Mouse (Mus musculus) midbrain, embryonic 16.5 days (tissue): ENCODE measurements around the gene Apc2. TPM values are rescaled to one million over a fixed set of nuclear protein-coding genes. Genes with fewer than 3 reads are reported as not detected.

Experiments
- ATAC-seq: fragments of 200-750 bp; cut with Nextera tagmentation; 2 replicates; pipeline ENCODE4 v1.8.0; 2017; ENCODE audit warnings: moderate TSS enrichment
- H3K27ac ChIP-seq: fragments of 300-500 bp; sonication (generic); 2 replicates; pipeline ENCODE4 v1.5.1; 2014; ENCODE audit warnings: mild to moderate bottlenecking, low read length, mixed read lengths
- H3K27me3 ChIP-seq: fragments of 300-500 bp; sonication (generic); 2 replicates; pipeline ENCODE4 v1.6.1; 2014; ENCODE audit warnings: low read depth, low read length, mixed read lengths; ENCODE audit not compliant: control insufficient read depth, insufficient read depth
- H3K36me3 ChIP-seq: fragments of 300-500 bp; sonication (generic); 2 replicates; pipeline ENCODE4 v1.6.1; 2014; ENCODE audit warnings: mild to moderate bottlenecking, low read length, moderate library complexity, mixed read lengths; ENCODE audit not compliant: control insufficient read depth, insufficient read depth
- H3K4me1 ChIP-seq: fragments of 300-500 bp; sonication (generic); 2 replicates; pipeline ENCODE4 v1.6.1; 2014; ENCODE audit warnings: mild to moderate bottlenecking, low read length, mixed read lengths; ENCODE audit not compliant: control insufficient read depth, insufficient read depth
- H3K4me2 ChIP-seq: fragments of 300-500 bp; sonication (generic); 2 replicates; pipeline ENCODE4 v1.6.1; 2014; ENCODE audit warnings: mild to moderate bottlenecking, low read length, mixed read lengths
- H3K4me3 ChIP-seq: fragments of 300-500 bp; sonication (generic); 2 replicates; pipeline ENCODE4 v1.5.1; 2014; ENCODE audit warnings: low read depth, mild to moderate bottlenecking, low read length, moderate library complexity, mixed read lengths
- H3K9ac ChIP-seq: fragments of 300-500 bp; sonication (generic); 2 replicates; pipeline ENCODE4 v1.6.1; 2014; ENCODE audit warnings: low read depth, low read length, mixed read lengths
- H3K9me3 ChIP-seq: fragments of 300-500 bp; sonication (generic); replicated peaks from 2 replicates; pipeline ENCODE4 v1.6.1; 2014; ENCODE audit warnings: mild to moderate bottlenecking, low read length, mixed read lengths; ENCODE audit not compliant: control insufficient read depth, poor library complexity, severe bottlenecking
- WGBS: fragments of 180-500 bp; shearing (Covaris S2); extraction: QIAGEN DNeasy Blood & Tissue Kit; methylation state at CpG from one replicate; pipeline ENCODE4 v1.1.7; 2014; 5-methylcytosine and 5-hydroxymethylcytosine counted together
- polyA plus RNA-seq: library from polyadenylated mRNA; unstranded; fragments of >200 nt; fragmentation: Nextera tagmentation; extraction: Ambion mirVana; gene quantifications from 2 replicates; pipeline ENCODE4 v1.2.1, GENCODE M21; 2015

Apc2 gene
- polyA plus RNA-seq, 1 experiment from 2014 or later = 172 TPM

DNA sequence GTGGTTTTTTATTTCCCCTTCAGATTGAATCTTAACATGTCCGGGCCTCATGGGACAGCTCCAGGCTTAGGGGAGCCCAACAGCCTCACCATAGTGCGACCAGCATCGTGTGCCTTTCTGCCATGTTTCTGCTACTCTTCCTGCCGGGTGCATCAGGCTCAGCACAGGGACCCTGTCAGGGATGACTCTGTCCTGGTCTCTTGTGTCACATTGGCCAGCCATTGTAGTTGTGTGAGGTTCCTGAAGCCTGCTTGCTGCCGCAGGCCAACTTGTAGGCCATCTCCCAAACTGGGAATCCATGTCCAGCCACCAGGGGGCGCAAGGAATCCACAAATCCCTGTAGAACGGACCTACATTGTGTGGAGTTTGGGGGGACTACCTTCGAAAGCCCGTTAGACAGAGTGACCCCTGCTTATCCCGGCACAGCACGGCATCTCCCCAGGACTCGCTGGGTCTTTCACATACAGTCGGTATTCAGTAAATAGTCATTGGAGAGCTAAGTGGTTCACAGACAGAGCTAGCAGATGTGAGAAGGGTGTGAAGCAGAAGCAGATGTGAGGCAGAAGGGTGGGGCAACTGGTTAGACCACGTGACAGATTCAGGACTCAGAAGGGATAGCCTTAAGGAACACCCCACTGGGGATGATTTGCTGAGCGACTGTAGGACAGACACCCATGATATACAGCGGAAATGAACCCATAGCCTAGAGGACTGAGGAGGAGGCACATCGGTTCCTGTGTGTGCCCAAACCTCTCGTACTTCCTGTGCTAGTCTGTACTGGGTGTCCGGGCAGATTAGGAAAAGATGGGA, 44.4 kb downstream of the Apc2 start:
- ATAC-seq = 0 out of 2 replicates have a peak, but pooled peaks have one; percentile 2
- no peaks in the 10 kb centered on the region for H3K36me3 ChIP-seq
- no peaks in the 10 kb centered on the region for H3K9me3 ChIP-seq
- peaks cover 12% of the 10 kb centered on the region for H3K4me1 ChIP-seq
- 0 out of 2 replicates have a peak overlapping the region, but pooled peaks have one; percentile 17 for H3K4me2 ChIP-seq
- no peak overlapping the region for H3K4me3 ChIP-seq
- H3K27me3 ChIP-seq = peaks cover 47% of the 10 kb centered on the region
- 20% methylated on average over 19 of the region's 19 CpGs for WGBS
- H3K27ac ChIP-seq = no peak overlapping the region
- no peak overlapping the region for H3K9ac ChIP-seq

DNA sequence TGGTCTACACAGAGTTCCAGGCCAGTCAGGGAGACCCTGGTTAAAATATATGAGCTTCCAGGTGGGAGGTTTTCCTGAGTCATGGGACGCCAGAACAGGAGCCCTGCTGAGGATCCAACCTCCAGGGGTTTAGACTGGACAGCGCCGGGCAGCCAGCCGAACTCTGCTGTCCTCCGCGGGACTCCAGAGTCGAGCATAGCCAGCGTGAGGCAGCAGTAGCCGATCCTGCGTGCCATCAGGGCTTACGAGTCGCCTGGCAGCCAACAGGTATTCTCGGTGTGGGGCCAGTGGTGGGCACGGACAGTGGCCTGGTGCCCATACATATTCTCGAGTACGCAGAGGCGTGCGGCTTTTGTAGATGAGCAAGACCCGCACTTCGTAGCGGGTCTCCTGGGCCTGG, 45.2 kb downstream of the Apc2 start:
- WGBS = 8% methylated on average over 21 of the region's 21 CpGs

DNA sequence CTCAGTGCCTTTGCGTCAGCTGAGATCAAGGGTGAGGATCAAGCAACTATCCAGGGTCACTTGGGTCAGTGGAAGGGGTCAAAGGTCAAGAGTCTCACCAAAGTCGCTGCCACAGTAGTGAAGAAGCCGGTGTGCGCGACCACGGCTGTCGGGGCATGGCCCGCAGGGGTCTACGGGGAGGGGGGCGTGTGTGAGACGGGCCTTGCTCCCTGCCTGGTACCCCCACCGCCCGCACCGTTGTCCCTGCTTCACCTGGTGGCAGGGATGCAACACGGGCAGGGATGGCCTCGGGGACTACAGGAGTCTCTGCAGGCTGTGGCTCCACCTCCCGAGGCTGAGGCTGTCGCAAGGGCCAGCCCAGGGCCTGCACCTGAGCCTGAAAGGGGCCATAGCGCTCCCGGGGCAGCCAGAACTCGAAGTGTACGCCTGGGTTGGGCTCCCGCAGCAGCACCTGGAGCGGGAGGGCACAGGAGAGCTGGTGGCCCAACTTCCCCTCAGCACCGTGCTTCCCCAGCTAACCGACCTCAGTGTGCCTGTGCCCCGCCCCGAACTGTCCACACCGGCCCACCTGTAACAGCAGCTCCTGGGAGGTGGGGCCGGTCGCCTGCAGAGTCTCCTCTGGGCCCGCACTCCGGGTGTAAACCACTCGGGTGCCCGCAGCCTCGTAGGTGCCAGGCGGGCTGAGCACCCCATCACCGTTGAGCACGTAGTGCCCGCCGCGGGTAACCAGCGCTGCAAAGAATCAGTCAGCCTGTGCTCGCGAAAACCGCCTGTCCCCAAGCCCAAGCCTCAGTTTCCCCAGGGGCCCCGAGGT, 45.9 kb downstream of the Apc2 start:
- Histone ChIP-seq H3K4me3 (peak overlapping the region; percentile 34; the same call in 1 of the 2 replicates), H3K27me3 (peaks cover 59% of the 10 kb centered on the region), H3K36me3 (no peaks in the 10 kb centered on the region), H3K9me3 (no peaks in the 10 kb centered on the region), H3K4me1 (peaks cover 12% of the 10 kb centered on the region), H3K4me2 (peak overlapping the region; percentile 59), H3K9ac (no peak overlapping the region), H3K27ac (no peak overlapping the region)
- peak; percentile 16; the same call in 1 of the 2 replicates for ATAC-seq
- WGBS = 3% methylated on average over 46 of the region's 47 CpGs

More for the DNA sequence above, 45.2 kb downstream of the Apc2 start:
- Histone ChIP-seq H3K9ac (no peak overlapping the region), H3K36me3 (no peaks in the 10 kb centered on the region), H3K4me3 (no peak overlapping the region), H3K9me3 (no peaks in the 10 kb centered on the region), H3K27ac (no peak overlapping the region), H3K4me1 (peaks cover 12% of the 10 kb centered on the region), H3K4me2 (no peak overlapping the region), H3K27me3 (peaks cover 56% of the 10 kb centered on the region)
- ATAC-seq = no peak

DNA sequence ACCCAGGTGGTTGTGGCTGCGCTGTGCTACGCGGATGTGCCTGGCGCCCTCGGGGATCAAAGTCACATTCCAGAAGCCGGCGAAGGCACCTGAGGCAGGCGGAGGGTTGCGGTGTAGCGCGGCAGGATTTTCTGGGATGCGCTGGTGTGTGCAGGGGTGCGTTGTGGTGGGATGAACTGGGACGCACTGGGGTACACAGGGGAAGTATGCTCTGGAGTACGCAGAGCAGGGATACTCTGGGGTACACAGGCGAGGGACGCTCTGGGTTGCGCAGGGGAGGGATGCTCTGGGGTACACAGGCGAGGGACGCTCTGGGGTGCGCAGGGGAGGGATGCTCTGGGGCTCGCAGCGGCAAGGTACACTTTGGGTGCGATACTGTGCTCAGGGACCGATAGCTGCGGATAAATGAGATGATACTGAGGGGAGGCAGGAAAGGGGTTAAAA, 46.5 kb downstream of the Apc2 start:
- no peak overlapping the region for H3K27ac ChIP-seq
- H3K27me3 ChIP-seq = peaks cover 62% of the 10 kb centered on the region
- peaks cover 12% of the 10 kb centered on the region for H3K4me1 ChIP-seq
- no peak overlapping the region for H3K9ac ChIP-seq
- no peaks in the 10 kb centered on the region for H3K9me3 ChIP-seq
- WGBS = 2% methylated on average over 26 of the region's 26 CpGs
- ATAC-seq = peak; percentile 43
- H3K36me3 ChIP-seq = no peaks in the 10 kb centered on the region
- H3K4me2 ChIP-seq = peak overlapping the region; percentile 59
- peak overlapping the region; percentile 34 for H3K4me3 ChIP-seq

DNA sequence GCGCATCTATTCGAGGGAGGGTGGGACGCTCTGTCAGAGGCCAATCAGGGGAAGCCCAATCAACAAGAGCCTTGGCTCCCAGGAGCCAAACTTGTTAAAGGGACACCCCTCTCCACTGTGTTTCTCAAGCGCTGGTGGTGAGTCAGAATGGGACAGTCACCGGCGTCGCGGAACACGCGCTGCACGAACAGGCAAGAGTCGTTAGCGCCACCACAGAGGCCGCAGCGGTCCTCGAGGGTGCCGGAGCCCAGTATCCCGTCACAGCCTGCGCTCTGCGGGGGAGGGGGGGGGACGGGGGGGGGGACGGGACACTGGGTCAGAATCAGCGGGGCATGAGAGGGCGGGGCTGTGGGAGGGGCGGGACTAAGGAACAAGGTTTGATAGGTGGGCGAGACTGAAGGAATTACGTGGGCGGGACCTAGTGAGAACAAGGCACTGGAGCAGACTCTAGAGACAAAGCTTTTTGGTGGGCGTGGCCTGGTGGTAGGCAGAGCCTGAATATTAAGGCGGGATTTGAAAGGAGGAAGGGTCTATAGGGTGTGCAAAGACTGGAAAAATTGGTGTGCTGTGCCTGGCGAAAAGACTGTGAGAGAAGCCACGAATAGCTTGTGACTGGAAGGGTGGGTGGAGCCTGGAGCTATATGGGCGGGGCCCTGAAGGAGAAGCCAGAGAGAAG, 47.1 kb downstream of the Apc2 start:
- H3K4me2 ChIP-seq = peak overlapping the region; percentile 59
- H3K27me3 ChIP-seq = peaks cover 68% of the 10 kb centered on the region
- no peaks in the 10 kb centered on the region for H3K36me3 ChIP-seq
- ATAC-seq = peak; percentile 71
- H3K9ac ChIP-seq = no peak overlapping the region
- peak overlapping the region; percentile 34 for H3K4me3 ChIP-seq
- WGBS = 2% methylated on average over 26 of the region's 33 CpGs
- no peak overlapping the region for H3K27ac ChIP-seq
- peaks cover 12% of the 10 kb centered on the region for H3K4me1 ChIP-seq
- no peaks in the 10 kb centered on the region for H3K9me3 ChIP-seq

DNA sequence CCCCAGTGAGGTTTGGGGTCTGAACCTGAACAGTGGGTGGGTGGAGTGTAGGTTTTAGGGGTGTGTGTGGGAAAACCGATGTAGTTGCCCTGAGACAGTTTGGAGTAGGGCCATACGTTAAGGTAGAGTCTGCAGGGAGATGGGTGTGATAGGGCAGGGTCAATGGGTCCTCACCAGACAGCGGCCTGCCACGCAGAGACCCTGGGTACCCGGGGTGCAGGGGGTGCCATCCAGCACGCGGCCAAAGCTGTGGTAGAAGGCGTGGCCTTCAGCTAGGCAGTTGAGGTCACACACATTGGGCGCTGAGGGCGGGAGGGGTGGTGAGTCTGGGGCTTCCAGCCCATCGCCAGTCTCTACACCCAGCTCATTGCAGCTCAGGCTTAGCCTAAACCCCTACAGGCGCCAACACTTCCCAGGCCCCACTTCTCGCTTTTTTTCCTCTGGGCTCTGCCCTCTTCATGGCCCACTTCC, 47.7 kb downstream of the Apc2 start:
- Histone ChIP-seq H3K9ac (0 out of 2 replicates have a peak overlapping the region, but pooled peaks have one; percentile 3), H3K4me2 (peak overlapping the region; percentile 59), H3K4me3 (peak overlapping the region; percentile 34), H3K36me3 (no peaks in the 10 kb centered on the region), H3K9me3 (no peaks in the 10 kb centered on the region), H3K27ac (no peak overlapping the region), H3K27me3 (peaks cover 73% of the 10 kb centered on the region), H3K4me1 (peaks cover 12% of the 10 kb centered on the region)
- WGBS = 28% methylated on average over 13 of the region's 13 CpGs
- peak; percentile 4; the same call in 1 of the 2 replicates for ATAC-seq

DNA sequence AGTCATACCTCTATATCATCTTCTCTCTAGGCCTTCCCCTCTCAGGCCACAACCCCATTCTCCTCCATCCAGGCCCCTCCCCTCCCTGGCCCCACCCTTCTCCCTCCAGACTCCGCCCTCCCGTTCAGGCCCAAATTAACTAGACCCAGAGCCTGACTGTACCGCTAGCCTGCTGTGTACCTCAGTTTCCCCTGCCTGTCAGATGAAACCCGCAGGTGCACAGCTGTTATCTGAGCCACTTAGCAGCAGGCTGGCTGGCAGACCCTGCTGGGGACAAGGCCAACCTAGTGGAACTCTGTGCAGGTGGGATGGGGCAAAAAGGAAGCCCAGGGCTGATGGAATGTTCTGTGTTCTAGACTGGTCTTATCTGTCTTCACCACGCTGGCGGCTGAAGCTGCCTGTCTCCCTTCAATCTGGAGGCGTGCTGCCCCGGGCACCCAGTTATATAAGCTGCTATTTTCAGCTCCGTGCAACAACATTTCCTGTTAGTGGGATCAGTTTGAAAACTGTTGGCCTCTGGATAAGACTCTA, 48.4 kb downstream of the Apc2 start:
- Histone ChIP-seq H3K4me2 (no peak overlapping the region), H3K27me3 (peaks cover 81% of the 10 kb centered on the region), H3K9ac (no peak overlapping the region), H3K27ac (no peak overlapping the region), H3K36me3 (no peaks in the 10 kb centered on the region), H3K9me3 (no peaks in the 10 kb centered on the region), H3K4me1 (peaks cover 12% of the 10 kb centered on the region), H3K4me3 (no peak overlapping the region)
- ATAC-seq = no peak
- 44% methylated on average over 9 of the region's 9 CpGs for WGBS

DNA sequence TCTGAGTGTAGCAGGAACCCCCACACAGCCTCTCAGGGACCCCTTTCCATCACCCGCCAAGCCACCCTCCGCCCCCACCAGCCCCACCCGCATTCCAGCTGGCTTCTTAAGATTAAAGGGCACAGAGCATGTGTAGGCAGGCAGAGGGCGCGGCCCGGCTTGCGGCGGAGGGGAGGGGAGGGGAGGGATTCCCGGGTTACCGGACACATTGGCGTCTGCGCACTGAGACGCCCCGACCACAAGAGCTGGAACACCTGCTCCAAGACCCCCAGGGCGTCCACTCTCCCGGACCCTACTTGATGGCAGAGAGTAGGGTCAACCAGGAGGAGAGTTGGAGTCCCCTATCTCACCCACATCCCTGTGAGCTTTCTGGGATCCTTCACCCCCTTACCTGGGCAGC, 49.3 kb downstream of the Apc2 start:
- no peaks in the 10 kb centered on the region for H3K9me3 ChIP-seq
- WGBS = under 1% methylated on average over 16 of the region's 16 CpGs
- no peak overlapping the region for H3K27ac ChIP-seq
- H3K4me2 ChIP-seq = no peak overlapping the region
- peaks cover 12% of the 10 kb centered on the region for H3K4me1 ChIP-seq
- no peak for ATAC-seq
- H3K4me3 ChIP-seq = no peak overlapping the region
- H3K27me3 ChIP-seq = peaks cover 89% of the 10 kb centered on the region
- H3K9ac ChIP-seq = no peak overlapping the region
- no peaks in the 10 kb centered on the region for H3K36me3 ChIP-seq
